Mouse (Mus musculus) forebrain, postnatal 0 days (tissue): Measurements from ENCODE around the gene Sema3b. TPM values are rescaled to one million over a fixed set of nuclear protein-coding genes. Genes with fewer than 3 reads are reported as not detected.

ENCODE experiments used
- ATAC-seq: fragments of 200-750 bp; cut with Nextera tagmentation; 2 replicates; pipeline ENCODE4 v1.8.0; 2017; ENCODE audit warnings: mild to moderate bottlenecking, moderate library complexity
- DNase-seq: peaks from one replicate; pipeline ENCODE4 v3.0.0-alpha.2; 2015
- H3K27ac ChIP-seq: fragments of 300-500 bp; sonication (generic); 2 replicates; pipeline ENCODE4 v1.5.1; 2014; ENCODE audit warnings: low read depth, mild to moderate bottlenecking, antibody characterized with exemption, low read length, moderate library complexity, mixed read lengths
- H3K27me3 ChIP-seq: fragments of 300-500 bp; sonication (generic); 2 replicates; pipeline ENCODE4 v1.6.1; 2014; ENCODE audit warnings: mild to moderate bottlenecking, low read length, mixed read lengths; ENCODE audit not compliant: insufficient read depth
- H3K36me3 ChIP-seq: fragments of 300-500 bp; sonication (generic); 2 replicates; pipeline ENCODE4 v1.6.1; 2014; ENCODE audit warnings: mild to moderate bottlenecking, moderate library complexity; ENCODE audit not compliant: insufficient read depth
- H3K4me1 ChIP-seq: fragments of 300-500 bp; sonication (generic); 2 replicates; pipeline ENCODE4 v1.6.1; 2014; ENCODE audit warnings: antibody characterized with exemption; ENCODE audit not compliant: insufficient read depth
- H3K4me2 ChIP-seq: fragments of 300-500 bp; sonication (generic); 2 replicates; pipeline ENCODE4 v1.6.1; 2014; ENCODE audit warnings: low read depth, mild to moderate bottlenecking, moderate library complexity
- H3K4me3 ChIP-seq: fragments of 300-500 bp; sonication (generic); 2 replicates; pipeline ENCODE4 v1.5.1; 2014; ENCODE audit warnings: low read depth, low read length, mixed read lengths
- H3K9ac ChIP-seq: fragments of 300-500 bp; sonication (generic); 2 replicates; pipeline ENCODE4 v1.6.1; 2014; ENCODE audit warnings: mild to moderate bottlenecking
- H3K9me3 ChIP-seq: fragments of 300-500 bp; sonication (generic); 2 replicates; pipeline ENCODE4 v1.6.1; 2016; ENCODE audit warnings: low read length
- CTCF ChIP-seq: sonication (generic); IDR thresholded peaks from 2 replicates; pipeline ENCODE4 v1.5.1; 2016; ENCODE audit warnings: antibody characterized with exemption, control low read depth, low read depth
- WGBS: fragments of 180-500 bp; shearing (Covaris S2); extraction: QIAGEN DNeasy Blood & Tissue Kit; methylation state at CpG from one replicate; pipeline ENCODE4 v1.1.7; 2014; 5-methylcytosine and 5-hydroxymethylcytosine counted together
- polyA plus RNA-seq: library from polyadenylated mRNA; unstranded; fragments of >200 nt; fragmentation: Nextera tagmentation; extraction: Ambion mirVana; gene quantifications from 2 replicates; pipeline ENCODE4 v1.2.1, GENCODE M21; 2015
- total RNA-seq: library from RNA; depleted of rRNA; stranded (reverse); fragments of >200 nt; gene quantifications from 2 replicates; pipeline ENCODE4 v1.2.3, GENCODE M21; 2014

Sema3b gene
- total and polyA plus RNA-seq, 2 experiments from 2014 or later: 4.4 to 6.5 TPM

DNA sequence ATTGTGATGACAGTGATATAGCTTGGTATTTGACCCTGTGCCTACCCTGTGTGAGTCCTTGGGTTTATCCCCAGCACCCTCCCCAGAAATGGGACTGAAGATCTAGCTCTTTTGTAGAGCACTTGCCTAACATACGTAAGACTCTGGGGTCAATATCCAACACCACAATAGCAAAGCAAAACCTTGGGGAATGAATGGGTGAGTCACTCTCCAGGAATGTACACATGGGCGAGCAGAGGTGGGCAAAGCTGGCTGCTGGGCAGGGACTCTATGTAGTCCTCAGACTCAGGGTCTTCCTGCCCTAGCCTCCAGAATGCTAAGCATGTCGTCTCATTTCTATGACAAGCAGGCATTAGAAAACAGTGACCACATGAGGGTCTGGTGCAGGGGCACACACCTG lies 39.7 kb upstream of the Sema3b start:
- no peak overlapping the region for H3K9ac ChIP-seq

DNA sequence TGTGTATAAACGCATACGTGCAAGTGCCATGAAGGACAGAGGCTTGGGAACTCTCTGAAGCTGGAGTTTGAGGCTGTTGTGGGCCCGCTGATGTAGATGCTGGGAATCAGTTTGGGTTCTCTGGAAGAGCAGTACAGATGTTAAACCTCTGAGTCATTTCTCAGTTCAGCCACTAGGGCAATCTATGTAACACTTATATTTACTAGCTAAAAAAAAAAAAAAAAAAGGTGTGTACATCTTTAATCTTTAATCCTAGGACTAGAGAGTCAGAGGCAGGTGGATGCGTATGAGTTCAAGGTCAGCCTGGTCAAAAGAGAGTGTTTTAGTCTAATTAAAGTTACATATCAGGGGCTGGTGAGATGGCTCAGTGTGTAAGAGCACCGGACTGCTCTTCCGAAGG lies 37.9 kb upstream of the Sema3b start:
- ATAC-seq: no peak
- no peaks in the 10 kb centered on the region for H3K36me3 ChIP-seq
- no peaks in the 10 kb centered on the region for H3K9me3 ChIP-seq
- TF ChIP-seq CTCF: peak; percentile 19; the same call in 1 of the 2 replicates
- 88% methylated on average over 6 of the region's 6 CpGs for WGBS
- no peak overlapping the region for H3K4me2 ChIP-seq
- DNase-seq: no peak
- 0 out of 2 replicates have a peak, but pooled peaks cover 8% of the 10 kb centered on the region for H3K4me1 ChIP-seq
- H3K9ac ChIP-seq: no peak overlapping the region
- H3K4me3 ChIP-seq: no peak overlapping the region
- no peak overlapping the region for H3K27ac ChIP-seq
- no peaks in the 10 kb centered on the region for H3K27me3 ChIP-seq

More for the DNA sequence above, 39.7 kb upstream of the Sema3b start:
- Histone ChIP-seq H3K4me2 (no peak overlapping the region), H3K27me3 (no peaks in the 10 kb centered on the region), H3K4me1 (0 out of 2 replicates have a peak, but pooled peaks cover 8% of the 10 kb centered on the region), H3K9me3 (no peaks in the 10 kb centered on the region), H3K4me3 (no peak overlapping the region), H3K27ac (no peak overlapping the region), H3K36me3 (no peaks in the 10 kb centered on the region)
- DNase-seq (no peak), ATAC-seq (no peak)
- no peak for TF ChIP-seq CTCF
- WGBS: 68% methylated on average over 3 of the region's 3 CpGs

DNA sequence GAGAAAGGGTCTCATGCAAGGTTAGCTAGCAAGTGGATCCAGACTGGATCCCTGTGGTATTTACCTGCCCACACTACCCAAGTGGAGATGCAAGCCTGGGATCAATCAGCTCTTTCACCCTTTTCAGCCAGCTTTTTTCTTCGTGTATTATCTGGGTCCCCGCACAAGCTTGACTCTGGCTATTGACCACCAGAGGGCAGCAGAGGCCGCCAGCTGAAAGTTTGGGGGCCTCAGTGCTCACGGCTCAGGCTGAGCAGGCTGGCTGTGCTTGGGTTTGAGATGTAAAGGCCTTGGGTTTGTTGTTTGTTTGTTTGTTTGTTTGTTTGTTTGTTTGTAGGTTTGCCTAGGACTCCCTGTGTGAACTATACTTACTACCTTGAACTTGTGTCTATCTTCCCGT lies 36.5 kb upstream of the Sema3b start:
- 0 out of 2 replicates have a peak overlapping the region, but pooled peaks have one; percentile 62 for H3K4me2 ChIP-seq
- H3K27me3 ChIP-seq: no peaks in the 10 kb centered on the region
- H3K9me3 ChIP-seq: no peaks in the 10 kb centered on the region
- H3K4me1 ChIP-seq: 0 out of 2 replicates have a peak, but pooled peaks cover 8% of the 10 kb centered on the region
- no peak overlapping the region; the same call in 1 of the 2 replicates for H3K27ac ChIP-seq
- peak; percentile 97 for TF ChIP-seq CTCF
- H3K9ac ChIP-seq: no peak overlapping the region
- DNase-seq (peak; percentile 92), ATAC-seq (peak; percentile 64)
- H3K36me3 ChIP-seq: no peaks in the 10 kb centered on the region
- WGBS: 14% methylated on average over 5 of the region's 5 CpGs
- H3K4me3 ChIP-seq: no peak overlapping the region

DNA sequence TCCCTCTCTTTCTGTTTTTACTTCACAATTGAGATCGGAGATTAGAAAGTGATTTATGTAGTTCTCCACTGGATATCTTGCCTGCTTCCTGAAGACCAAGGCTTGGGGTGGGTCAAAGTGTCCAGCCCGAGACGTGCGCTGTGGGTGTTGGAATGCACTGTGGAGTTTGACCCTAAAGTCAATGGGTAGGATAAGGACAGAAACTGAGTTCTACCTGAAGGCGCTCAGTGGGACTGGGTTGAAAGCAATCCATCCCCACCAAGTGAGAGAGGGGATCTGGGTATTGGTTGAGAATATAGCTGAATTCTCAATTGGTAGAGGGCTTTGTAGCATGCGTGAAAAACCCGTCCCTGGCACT lies 36.1 kb upstream of the Sema3b start:
- Histone ChIP-seq H3K4me3 (no peak overlapping the region), H3K9ac (peak overlapping the region; percentile 39)

DNA sequence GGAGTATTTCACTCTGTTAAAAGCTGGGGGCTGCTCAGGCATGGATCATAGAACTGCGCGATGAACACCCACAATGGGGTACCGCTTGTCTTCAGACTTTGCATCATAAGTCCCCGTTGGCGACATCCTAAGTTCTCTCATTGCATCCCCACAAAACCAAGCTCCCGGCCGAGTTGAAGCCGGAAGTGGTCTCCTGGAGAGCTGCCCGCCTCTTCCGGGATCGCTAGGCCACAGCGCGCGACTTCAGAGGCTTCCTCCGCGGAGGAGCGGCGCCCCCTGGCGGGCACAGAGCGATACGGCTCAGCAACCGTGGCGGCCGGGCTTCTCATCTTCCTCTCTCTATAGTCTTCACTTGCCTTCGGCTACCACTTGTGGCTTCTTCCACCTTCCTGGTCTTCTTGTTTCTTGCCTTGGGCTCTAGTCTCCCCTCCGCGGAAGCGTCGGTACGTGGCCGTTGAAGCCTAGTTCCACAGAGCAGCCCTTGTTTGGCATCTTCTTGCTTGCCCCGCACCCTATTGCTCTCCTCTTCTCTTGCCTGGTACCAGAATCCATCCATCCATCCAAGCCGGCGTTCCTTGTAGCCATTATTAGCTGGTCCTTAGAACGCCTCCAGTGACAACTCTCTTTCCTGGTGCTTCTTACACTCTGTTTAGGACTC lies 35.6 kb upstream of the Sema3b start:
- Histone ChIP-seq H3K27ac (peak overlapping the region; percentile 74), H3K4me1 (0 out of 2 replicates have a peak, but pooled peaks cover 8% of the 10 kb centered on the region), H3K36me3 (no peaks in the 10 kb centered on the region), H3K27me3 (no peaks in the 10 kb centered on the region), H3K9ac (peak overlapping the region; percentile 39), H3K4me3 (peak overlapping the region; percentile 33), H3K9me3 (no peaks in the 10 kb centered on the region), H3K4me2 (peak overlapping the region; percentile 62)
- peak; percentile 90 for ATAC-seq
- peak; percentile 95 for TF ChIP-seq CTCF
- DNase-seq: peak; percentile 95
- 6% methylated on average over 35 of the region's 35 CpGs for WGBS

More for the DNA sequence above, 36.1 kb upstream of the Sema3b start:
- Histone ChIP-seq H3K27ac (no peak overlapping the region; the same call in 1 of the 2 replicates), H3K4me1 (0 out of 2 replicates have a peak, but pooled peaks cover 8% of the 10 kb centered on the region), H3K9me3 (no peaks in the 10 kb centered on the region), H3K4me2 (peak overlapping the region; percentile 62), H3K27me3 (no peaks in the 10 kb centered on the region), H3K36me3 (no peaks in the 10 kb centered on the region)
- 60% methylated on average over 7 of the region's 7 CpGs for WGBS
- DNase-seq: no peak
- no peak for ATAC-seq
- no peak for TF ChIP-seq CTCF

DNA sequence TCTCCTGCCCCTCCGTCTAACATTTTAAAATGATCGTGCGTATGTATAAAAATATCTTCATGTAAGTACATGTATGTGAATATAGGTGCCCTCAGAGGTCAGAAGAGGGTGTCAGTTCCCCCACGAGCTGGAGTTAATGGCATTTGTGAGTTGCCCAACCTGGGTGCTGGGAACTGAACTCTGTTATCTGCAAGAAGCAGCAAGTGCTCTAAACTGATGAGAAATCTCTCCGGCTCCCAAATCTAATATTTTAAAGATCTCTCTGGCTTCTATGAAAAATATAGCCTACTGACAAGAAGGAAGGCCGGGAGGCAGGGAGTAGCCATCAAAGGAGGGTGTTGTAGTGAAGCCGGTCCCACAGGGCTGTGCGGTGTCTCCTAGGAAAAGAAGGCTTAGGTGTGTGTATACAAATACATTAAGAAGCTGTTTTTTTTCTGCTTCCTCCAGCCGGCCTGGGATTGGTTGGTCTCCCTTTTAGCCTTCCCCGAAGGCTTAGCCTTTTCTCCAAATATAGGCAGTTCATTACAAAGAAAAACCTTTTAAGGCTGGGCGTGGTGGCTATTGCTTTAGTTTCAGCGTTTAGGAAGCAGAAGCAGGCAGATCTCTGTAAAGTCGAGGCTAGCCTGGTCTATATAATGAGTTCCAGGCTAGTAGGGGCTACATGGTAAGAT lies 34.6 kb upstream of the Sema3b start:
- DNase-seq: no peak
- no peak for TF ChIP-seq CTCF
- Histone ChIP-seq H3K27ac (no peak overlapping the region), H3K9ac (peak overlapping the region; percentile 39; the same call in 1 of the 2 replicates), H3K27me3 (no peaks in the 10 kb centered on the region), H3K36me3 (no peaks in the 10 kb centered on the region), H3K4me2 (peak overlapping the region; percentile 62), H3K9me3 (no peaks in the 10 kb centered on the region), H3K4me3 (no peak overlapping the region), H3K4me1 (0 out of 2 replicates have a peak, but pooled peaks cover 8% of the 10 kb centered on the region)
- WGBS: 92% methylated on average over 13 of the region's 13 CpGs
- no peak for ATAC-seq

DNA sequence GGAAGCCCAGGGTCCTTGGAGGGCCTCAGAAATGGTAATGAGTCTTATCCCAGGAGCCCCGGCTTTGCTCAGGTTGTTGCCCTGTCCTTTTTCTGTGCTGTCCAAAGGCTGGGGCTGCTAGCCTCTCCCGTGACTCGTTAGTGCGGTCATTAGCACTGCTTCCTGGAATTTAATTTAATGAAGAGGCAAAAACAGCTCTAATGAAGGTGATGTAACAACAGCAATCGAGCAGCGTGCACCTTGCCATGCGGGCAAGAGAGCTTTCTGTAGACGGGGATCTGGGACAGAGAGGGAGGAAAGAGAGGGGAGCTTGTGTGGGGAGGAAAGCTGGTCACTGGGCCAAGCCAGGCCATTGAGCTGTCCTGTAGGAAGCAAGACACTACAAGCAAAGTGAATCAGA lies 32.6 kb upstream of the Sema3b start:
- peaks cover 13% of the 10 kb centered on the region for H3K4me1 ChIP-seq
- H3K9ac ChIP-seq: no peak overlapping the region
- no peak overlapping the region for H3K4me3 ChIP-seq
- no peak overlapping the region for H3K27ac ChIP-seq
- DNase-seq: no peak
- no peak overlapping the region for H3K4me2 ChIP-seq
- no peaks in the 10 kb centered on the region for H3K9me3 ChIP-seq
- no peaks in the 10 kb centered on the region for H3K27me3 ChIP-seq
- no peaks in the 10 kb centered on the region for H3K36me3 ChIP-seq
- TF ChIP-seq CTCF: no peak
- ATAC-seq: no peak
- 16% methylated on average over 8 of the region's 8 CpGs for WGBS
